Mouse (Mus musculus): ENCODE measurements around the gene Cacnb2. TPM values are rescaled to one million over a fixed set of nuclear protein-coding genes. Genes with fewer than 3 reads are reported as not detected.

The Cacnb2 gene
- polyA plus RNA-seq, 1 experiment from 2014 or later = 2.3 TPM

DNA sequence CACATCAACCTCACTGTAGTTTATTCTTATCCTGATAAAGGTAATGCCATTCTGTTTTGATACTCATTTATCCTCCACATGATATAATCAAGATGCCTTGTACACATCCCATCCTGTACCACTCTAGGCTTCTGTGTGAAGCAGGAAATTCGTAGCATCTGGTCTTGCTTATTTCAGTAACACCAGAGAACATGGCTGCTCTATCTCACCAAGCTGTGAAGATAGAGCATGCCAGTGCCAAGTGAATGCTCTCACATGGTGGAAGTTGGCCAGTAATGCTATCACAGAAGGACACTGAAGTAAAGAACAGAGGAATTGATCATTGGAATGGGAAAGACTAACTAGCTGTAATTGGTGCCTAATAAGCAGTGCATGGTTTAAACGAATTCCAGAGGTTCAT, 228.4 kb downstream of the Cacnb2 start:
- WGBS = 74% methylated on average over 2 of the region's 2 CpGs
- ATAC-seq = no peak
- H3K4me1 ChIP-seq (ENCODE audit: control insufficient read depth, insufficient read depth, low read length) = no peaks in the 10 kb centered on the region

DNA sequence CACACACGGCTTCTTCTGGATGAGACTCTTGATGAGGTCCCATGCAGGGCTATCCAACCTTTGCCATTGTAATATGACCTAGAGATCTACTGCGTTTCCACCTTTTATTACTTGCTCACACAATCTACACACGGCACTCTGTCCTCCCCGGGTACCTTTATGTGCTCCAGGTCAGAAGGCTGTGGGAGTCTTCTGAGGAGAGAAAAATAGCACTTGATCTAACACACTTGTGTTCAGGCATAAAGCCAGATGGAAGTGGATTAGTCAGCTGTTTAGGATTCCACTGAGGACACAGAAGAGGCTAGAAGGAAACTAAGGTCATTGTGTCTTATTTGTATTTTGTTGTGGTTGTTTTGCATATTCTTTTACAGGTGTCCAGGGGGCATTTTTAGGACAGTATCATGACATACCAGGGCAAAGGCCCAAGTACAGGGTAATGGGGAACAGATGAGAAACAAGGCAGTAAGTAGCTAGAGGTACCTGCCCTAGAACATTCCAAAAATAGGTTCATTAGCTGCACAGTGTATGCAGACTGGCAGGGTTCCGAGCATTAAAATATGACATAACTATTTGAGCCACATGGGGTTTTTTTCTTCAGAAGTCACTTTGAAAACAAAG, 231.9 kb downstream of the Cacnb2 start:
- WGBS = 85% methylated on average over 5 of the region's 5 CpGs
- no peak overlapping the region for H3K9ac ChIP-seq (ENCODE audit: low read depth, low read length)
- H3K27ac ChIP-seq (ENCODE audit: low read length) = no peak overlapping the region
- no peaks in the 10 kb centered on the region for H3K36me3 ChIP-seq (ENCODE audit: control insufficient read depth, insufficient read depth, low read length)
- H3K4me1 ChIP-seq (ENCODE audit: control insufficient read depth, insufficient read depth, low read length) = no peaks in the 10 kb centered on the region
- H3K27me3 ChIP-seq (replicated peaks; ENCODE audit: control insufficient read depth, insufficient read depth, low read length) = no peaks in the 10 kb centered on the region
- H3K4me2 ChIP-seq (ENCODE audit: low read depth, low read length) = no peak overlapping the region
- no peak for ATAC-seq
- no peak overlapping the region for H3K4me3 ChIP-seq (ENCODE audit: low read length)
- no peaks in the 10 kb centered on the region for H3K9me3 ChIP-seq (ENCODE audit: control insufficient read depth, low read length)

More for the DNA sequence above, 228.4 kb downstream of the Cacnb2 start:
- Histone ChIP-seq H3K9me3 (ENCODE audit: control insufficient read depth, low read length) (no peaks in the 10 kb centered on the region), H3K36me3 (ENCODE audit: control insufficient read depth, insufficient read depth, low read length) (no peaks in the 10 kb centered on the region), H3K27ac (ENCODE audit: low read length) (no peak overlapping the region), H3K9ac (ENCODE audit: low read depth, low read length) (no peak overlapping the region), H3K27me3 (replicated peaks; ENCODE audit: control insufficient read depth, insufficient read depth, low read length) (no peaks in the 10 kb centered on the region), H3K4me3 (ENCODE audit: low read length) (no peak overlapping the region), H3K4me2 (ENCODE audit: low read depth, low read length) (no peak overlapping the region)

GRCm38 (mm10) chr2:14841272-14841671, 238.4 kb downstream of the Cacnb2 start:
- no peaks in the 10 kb centered on the region for H3K9me3 ChIP-seq (ENCODE audit: control insufficient read depth, low read length)
- no peak overlapping the region for H3K27ac ChIP-seq (ENCODE audit: low read length)
- ATAC-seq = peak; percentile 96
- no peak overlapping the region for H3K9ac ChIP-seq (ENCODE audit: low read depth, low read length)
- 38% methylated on average over 1 of the region's 1 CpGs for WGBS
- no peaks in the 10 kb centered on the region for H3K27me3 ChIP-seq (replicated peaks; ENCODE audit: control insufficient read depth, insufficient read depth, low read length)
- H3K36me3 ChIP-seq (ENCODE audit: control insufficient read depth, insufficient read depth, low read length) = no peaks in the 10 kb centered on the region
- H3K4me2 ChIP-seq (ENCODE audit: low read depth, low read length) = no peak overlapping the region
- H3K4me1 ChIP-seq (ENCODE audit: control insufficient read depth, insufficient read depth, low read length) = no peaks in the 10 kb centered on the region
- no peak overlapping the region for H3K4me3 ChIP-seq (ENCODE audit: low read length)

GRCm38 (mm10) chr2:14846727-14847126, 243.8 kb downstream of the Cacnb2 start:
- Histone ChIP-seq H3K4me3 (ENCODE audit: low read length) (no peak overlapping the region), H3K9me3 (ENCODE audit: control insufficient read depth, low read length) (no peaks in the 10 kb centered on the region), H3K4me2 (ENCODE audit: low read depth, low read length) (no peak overlapping the region), H3K27me3 (replicated peaks; ENCODE audit: control insufficient read depth, insufficient read depth, low read length) (no peaks in the 10 kb centered on the region), H3K9ac (ENCODE audit: low read depth, low read length) (no peak overlapping the region), H3K4me1 (ENCODE audit: control insufficient read depth, insufficient read depth, low read length) (no peaks in the 10 kb centered on the region), H3K36me3 (ENCODE audit: control insufficient read depth, insufficient read depth, low read length) (no peaks in the 10 kb centered on the region), H3K27ac (ENCODE audit: low read length) (no peak overlapping the region)
- no peak for ATAC-seq
- WGBS = 59% methylated on average over 1 of the region's 1 CpGs

- WGBS = 84% methylated on average over 1 of the region's 1 CpGs
- no peak overlapping the region for H3K9ac ChIP-seq (ENCODE audit: low read depth, low read length)
- no peaks in the 10 kb centered on the region for H3K36me3 ChIP-seq (ENCODE audit: control insufficient read depth, insufficient read depth, low read length)
- no peak overlapping the region for H3K27ac ChIP-seq (ENCODE audit: low read length)
- H3K27me3 ChIP-seq (replicated peaks; ENCODE audit: control insufficient read depth, insufficient read depth, low read length) = no peaks in the 10 kb centered on the region
- H3K4me2 ChIP-seq (ENCODE audit: low read depth, low read length) = no peak overlapping the region
- H3K9me3 ChIP-seq (ENCODE audit: control insufficient read depth, low read length) = no peaks in the 10 kb centered on the region
- H3K4me1 ChIP-seq (ENCODE audit: control insufficient read depth, insufficient read depth, low read length) = no peaks in the 10 kb centered on the region
- no peak overlapping the region for H3K4me3 ChIP-seq (ENCODE audit: low read length)
- no peak for ATAC-seq
Observed at GRCm38 (mm10) chr2:14847188-14847587, 244.3 kb downstream of the Cacnb2 start.

DNA sequence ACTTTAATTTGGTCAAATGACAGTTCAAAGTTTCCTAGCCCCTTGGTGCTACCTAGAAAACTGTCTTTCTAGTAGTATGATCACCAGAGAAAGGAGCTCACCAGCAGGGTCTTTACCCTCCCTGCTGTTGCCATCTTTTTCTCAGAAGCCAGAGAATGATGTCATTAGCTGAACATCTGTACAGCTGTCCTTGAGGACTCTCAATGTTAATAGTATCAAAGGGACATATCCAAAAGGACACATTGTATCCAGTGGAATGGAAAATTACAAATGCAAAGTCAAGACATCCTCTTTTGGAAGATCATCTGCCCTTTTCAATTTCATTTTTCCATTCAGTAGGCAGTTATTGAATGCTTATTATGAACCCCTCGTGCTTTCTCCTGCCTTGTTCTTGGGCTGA, 247.9 kb downstream of the Cacnb2 start:
- Histone ChIP-seq H3K4me2 (ENCODE audit: low read depth, low read length) (no peak overlapping the region), H3K4me1 (ENCODE audit: control insufficient read depth, insufficient read depth, low read length) (no peaks in the 10 kb centered on the region), H3K36me3 (ENCODE audit: control insufficient read depth, insufficient read depth, low read length) (no peaks in the 10 kb centered on the region), H3K27ac (ENCODE audit: low read length) (no peak overlapping the region), H3K27me3 (replicated peaks; ENCODE audit: control insufficient read depth, insufficient read depth, low read length) (no peaks in the 10 kb centered on the region), H3K4me3 (ENCODE audit: low read length) (no peak overlapping the region), H3K9me3 (ENCODE audit: control insufficient read depth, low read length) (no peaks in the 10 kb centered on the region), H3K9ac (ENCODE audit: low read depth, low read length) (no peak overlapping the region)
- WGBS = 92% methylated on average over 1 of the region's 1 CpGs
- ATAC-seq = no peak

DNA sequence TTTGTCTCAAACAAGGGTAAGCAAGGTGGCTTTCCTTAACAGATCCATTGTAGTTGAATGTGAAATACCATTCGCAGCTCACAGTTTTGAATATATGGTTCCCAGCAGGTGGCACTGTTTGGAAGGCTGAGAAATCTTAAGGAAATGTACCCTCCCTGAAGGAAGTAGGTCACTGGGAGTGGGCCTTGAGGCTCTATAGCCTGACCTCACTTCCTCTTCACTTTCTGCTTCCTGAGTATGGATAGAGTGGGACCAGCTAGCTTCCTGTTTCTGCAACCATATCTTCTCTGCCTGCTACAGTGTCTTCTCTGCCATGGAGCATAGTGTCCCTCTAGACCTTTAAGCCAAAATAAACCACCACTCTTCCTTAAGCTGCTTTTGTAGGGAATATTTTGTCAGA, 248.5 kb downstream of the Cacnb2 start:
- H3K9ac ChIP-seq (ENCODE audit: low read depth, low read length) = no peak overlapping the region
- ATAC-seq = no peak
- 88% methylated on average over 1 of the region's 1 CpGs for WGBS

DNA sequence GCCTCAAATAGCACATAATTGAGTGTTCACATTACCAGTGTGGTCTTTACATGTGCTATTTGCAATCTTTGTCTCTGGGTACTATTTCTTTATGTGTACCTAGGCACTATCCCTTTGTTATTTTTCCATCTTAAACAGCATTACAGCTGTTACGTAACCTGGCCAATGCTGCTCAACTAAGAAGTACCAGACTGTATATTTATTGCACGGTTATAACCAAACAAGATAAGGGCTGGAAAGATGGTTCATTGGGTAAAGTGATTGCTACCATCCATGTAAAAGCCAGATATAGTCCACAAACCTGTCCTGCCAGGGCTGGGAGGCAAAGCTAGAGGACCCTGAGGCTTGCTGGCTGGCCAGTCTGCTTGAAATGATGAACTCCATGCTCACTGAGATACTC, 251.2 kb downstream of the Cacnb2 start:
- Histone ChIP-seq H3K9me3 (ENCODE audit: control insufficient read depth, low read length) (no peaks in the 10 kb centered on the region), H3K27me3 (replicated peaks; ENCODE audit: control insufficient read depth, insufficient read depth, low read length) (no peaks in the 10 kb centered on the region), H3K9ac (ENCODE audit: low read depth, low read length) (no peak overlapping the region), H3K4me1 (ENCODE audit: control insufficient read depth, insufficient read depth, low read length) (no peaks in the 10 kb centered on the region), H3K36me3 (ENCODE audit: control insufficient read depth, insufficient read depth, low read length) (no peaks in the 10 kb centered on the region), H3K4me2 (ENCODE audit: low read depth, low read length) (no peak overlapping the region), H3K4me3 (ENCODE audit: low read length) (no peak overlapping the region), H3K27ac (ENCODE audit: low read length) (no peak overlapping the region)
- ATAC-seq = peak; percentile 83
- WGBS = 77% methylated on average over 2 of the region's 2 CpGs

More for the DNA sequence above, 248.5 kb downstream of the Cacnb2 start:
- Histone ChIP-seq H3K27ac (ENCODE audit: low read length) (no peak overlapping the region), H3K4me2 (ENCODE audit: low read depth, low read length) (no peak overlapping the region), H3K9me3 (ENCODE audit: control insufficient read depth, low read length) (no peaks in the 10 kb centered on the region), H3K27me3 (replicated peaks; ENCODE audit: control insufficient read depth, insufficient read depth, low read length) (no peaks in the 10 kb centered on the region), H3K4me1 (ENCODE audit: control insufficient read depth, insufficient read depth, low read length) (no peaks in the 10 kb centered on the region), H3K36me3 (ENCODE audit: control insufficient read depth, insufficient read depth, low read length) (no peaks in the 10 kb centered on the region), H3K4me3 (ENCODE audit: low read length) (no peak overlapping the region)

GRCm38 (mm10) chr2:14858301-14858700, 255.4 kb downstream of the Cacnb2 start:
- H3K4me1 ChIP-seq (ENCODE audit: control insufficient read depth, insufficient read depth, low read length) = no peaks in the 10 kb centered on the region
- H3K36me3 ChIP-seq (ENCODE audit: control insufficient read depth, insufficient read depth, low read length) = no peaks in the 10 kb centered on the region
- no peaks in the 10 kb centered on the region for H3K27me3 ChIP-seq (replicated peaks; ENCODE audit: control insufficient read depth, insufficient read depth, low read length)
- H3K4me3 ChIP-seq (ENCODE audit: low read length) = no peak overlapping the region
- ATAC-seq = no peak
- H3K9me3 ChIP-seq (ENCODE audit: control insufficient read depth, low read length) = no peaks in the 10 kb centered on the region
- no peak overlapping the region for H3K27ac ChIP-seq (ENCODE audit: low read length)
- H3K9ac ChIP-seq (ENCODE audit: low read depth, low read length) = no peak overlapping the region
- WGBS = 91% methylated on average over 1 of the region's 1 CpGs
- no peak overlapping the region for H3K4me2 ChIP-seq (ENCODE audit: low read depth, low read length)

DNA sequence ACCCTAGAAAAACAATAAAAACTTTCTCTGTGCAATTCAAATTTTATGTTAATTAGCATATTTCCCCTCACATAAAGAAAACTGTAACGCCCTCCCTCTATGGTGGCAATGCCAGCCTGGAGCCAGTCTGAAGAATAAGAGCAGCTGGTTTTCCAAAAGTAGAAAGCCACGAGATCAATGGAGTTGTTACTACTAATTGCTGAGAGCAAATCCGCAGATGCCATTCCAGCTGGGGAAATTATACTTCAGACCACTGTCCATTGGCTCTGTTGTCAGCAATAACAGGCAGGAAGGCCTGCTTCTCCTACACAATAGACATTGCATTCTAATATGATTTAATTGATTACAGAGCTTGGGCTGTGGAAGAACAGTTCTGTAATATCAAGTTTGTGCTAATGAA, 257.5 kb downstream of the Cacnb2 start:
- no peak overlapping the region for H3K27ac ChIP-seq (ENCODE audit: low read length)
- no peak overlapping the region for H3K4me3 ChIP-seq (ENCODE audit: low read length)
- H3K9me3 ChIP-seq (ENCODE audit: control insufficient read depth, low read length) = no peaks in the 10 kb centered on the region
- H3K36me3 ChIP-seq (ENCODE audit: control insufficient read depth, insufficient read depth, low read length) = no peaks in the 10 kb centered on the region
- no peaks in the 10 kb centered on the region for H3K27me3 ChIP-seq (replicated peaks; ENCODE audit: control insufficient read depth, insufficient read depth, low read length)
- 80% methylated on average over 3 of the region's 3 CpGs for WGBS
- no peak overlapping the region for H3K4me2 ChIP-seq (ENCODE audit: low read depth, low read length)
- H3K4me1 ChIP-seq (ENCODE audit: control insufficient read depth, insufficient read depth, low read length) = no peaks in the 10 kb centered on the region
- H3K9ac ChIP-seq (ENCODE audit: low read depth, low read length) = no peak overlapping the region
- ATAC-seq = no peak
